Mouse (Mus musculus) hindbrain, postnatal 0 days (tissue): ENCODE data around the gene Ehd1. TPM values are rescaled to one million over a fixed set of nuclear protein-coding genes. Genes with fewer than 3 reads are reported as not detected.

ENCODE experiments used
- ATAC-seq: fragments of 200-750 bp; cut with Nextera tagmentation; 2 replicates; pipeline ENCODE4 v1.8.0; 2017; ENCODE audit warnings: mild to moderate bottlenecking, moderate TSS enrichment, moderate library complexity
- DNase-seq: peaks from one replicate; pipeline ENCODE4 v3.0.0-alpha.2; 2015; ENCODE audit warnings: low spot score
- H3K27ac ChIP-seq: fragments of 300-500 bp; sonication (generic); 2 replicates; pipeline ENCODE4 v1.5.1; 2014; ENCODE audit warnings: mild to moderate bottlenecking
- H3K27me3 ChIP-seq: fragments of 300-500 bp; sonication (generic); 2 replicates; pipeline ENCODE4 v1.6.1; 2014; ENCODE audit warnings: low read length, mixed read lengths; ENCODE audit not compliant: insufficient read depth
- H3K36me3 ChIP-seq: fragments of 300-500 bp; sonication (generic); 2 replicates; pipeline ENCODE4 v1.6.1; 2014; ENCODE audit warnings: low read length, mixed read lengths; ENCODE audit not compliant: insufficient read depth
- H3K4me1 ChIP-seq: fragments of 300-500 bp; sonication (generic); 2 replicates; pipeline ENCODE4 v1.6.1; 2014; ENCODE audit warnings: antibody characterized with exemption, low read length, mixed read lengths; ENCODE audit not compliant: insufficient read depth
- H3K4me2 ChIP-seq: fragments of 300-500 bp; sonication (generic); 2 replicates; pipeline ENCODE4 v1.6.1; 2014; ENCODE audit warnings: low read depth, mild to moderate bottlenecking, low read length, moderate library complexity, mixed read lengths
- H3K4me3 ChIP-seq: fragments of 300-500 bp; sonication (generic); 2 replicates; pipeline ENCODE4 v1.5.1; 2014; ENCODE audit warnings: low read length
- H3K9ac ChIP-seq: fragments of 300-500 bp; sonication (generic); replicated peaks from 2 replicates; pipeline ENCODE4 v1.6.1; 2014; ENCODE audit warnings: mild to moderate bottlenecking, low read length, moderate library complexity, mixed read lengths
- H3K9me3 ChIP-seq: fragments of 300-500 bp; sonication (generic); 2 replicates; pipeline ENCODE4 v1.6.1; 2016; ENCODE audit warnings: low read length, mixed read lengths
- CTCF ChIP-seq: IDR thresholded peaks from 2 replicates; pipeline ENCODE4 v1.5.1; 2016; ENCODE audit warnings: antibody characterized with exemption, control low read depth, low read depth
- WGBS: fragments of 180-500 bp; shearing (Covaris S2); extraction: QIAGEN DNeasy Blood & Tissue Kit; methylation state at CpG from one replicate; pipeline ENCODE4 v1.1.7; 2014; 5-methylcytosine and 5-hydroxymethylcytosine counted together
- polyA plus RNA-seq: library from polyadenylated mRNA; unstranded; fragments of >200 nt; fragmentation: Nextera tagmentation; extraction: Ambion mirVana; gene quantifications from 2 replicates; pipeline ENCODE4 v1.2.1, GENCODE M21; 2015
- total RNA-seq: library from RNA; depleted of rRNA; stranded (reverse); fragments of >200 nt; gene quantifications from 2 replicates; pipeline ENCODE4 v1.2.3, GENCODE M21; 2014; rRNA removed

Ehd1 gene
- 127 and 135 TPM in 2 replicates for total RNA-seq
- polyA plus RNA-seq: 76.5 and 77.5 TPM in 2 replicates

DNA sequence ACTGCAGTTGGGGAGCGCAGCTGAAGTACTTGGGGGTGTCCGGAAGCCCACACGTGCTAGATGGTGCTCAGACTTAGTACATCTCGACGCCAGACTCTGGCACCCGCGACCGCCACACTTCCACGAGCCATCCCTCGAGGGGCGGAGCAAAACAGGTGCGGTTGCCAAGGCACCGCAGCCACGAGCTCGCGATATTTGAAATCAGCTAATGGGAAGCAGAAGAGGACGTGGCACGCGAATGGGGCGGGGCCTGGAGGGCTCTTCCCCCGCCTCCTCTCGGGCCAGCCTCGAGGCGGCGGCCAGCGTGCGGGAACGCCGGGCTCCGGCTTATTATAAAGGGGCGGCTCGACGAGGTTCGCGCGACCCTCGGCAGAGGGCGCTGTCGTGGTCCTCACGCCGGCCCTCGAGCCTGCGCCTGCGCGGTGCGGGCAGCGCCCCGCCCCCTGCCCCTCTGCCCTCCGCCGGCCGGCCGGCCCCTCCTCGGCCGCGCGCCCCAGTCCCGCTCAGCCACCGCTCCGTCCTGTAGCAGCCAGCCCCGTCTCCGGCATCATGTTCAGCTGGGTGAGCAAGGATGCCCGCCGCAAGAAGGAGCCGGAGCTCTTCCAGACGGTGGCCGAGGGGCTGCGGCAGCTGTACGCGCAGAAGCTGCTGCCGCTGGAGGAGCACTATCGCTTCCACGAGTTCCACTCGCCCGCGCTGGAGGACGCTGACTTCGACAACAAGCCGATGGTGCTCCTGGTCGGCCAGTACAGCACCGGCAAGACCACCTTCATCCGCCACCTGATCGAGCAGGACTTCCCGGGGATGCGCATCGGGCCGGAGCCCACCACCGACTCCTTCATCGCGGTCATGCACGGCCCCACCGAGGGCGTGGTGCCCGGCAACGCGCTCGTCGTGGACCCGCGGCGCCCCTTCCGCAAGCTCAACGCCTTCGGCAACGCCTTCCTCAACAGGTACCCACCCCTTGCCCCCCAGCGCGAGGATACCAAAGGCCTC lies at the start of gene Ehd1:
Gene Ehd1 (plus strand): TSS at position 300 of the 996 bp plus-strand sequence.
- Histone ChIP-seq H3K36me3 (peaks cover 8% of the 10 kb centered on the region; the same call in 1 of the 2 replicates), H3K27me3 (no peaks in the 10 kb centered on the region), H3K9me3 (no peaks in the 10 kb centered on the region), H3K9ac (peak within 1 kb of the TSS; percentile 82), H3K4me3 (peak within 1 kb of the TSS; percentile 61), H3K4me1 (peaks cover 33% of the 10 kb centered on the region), H3K27ac (peak within 1 kb of the TSS; percentile 75), H3K4me2 (peak within 1 kb of the TSS; percentile 92)
- WGBS: under 1% methylated on average over 102 of the region's 106 CpGs
- peak; percentile 98 for ATAC-seq
- peak; percentile 99 for DNase-seq
- peak; percentile 24; the same call in 1 of the 2 replicates for TF ChIP-seq CTCF

DNA sequence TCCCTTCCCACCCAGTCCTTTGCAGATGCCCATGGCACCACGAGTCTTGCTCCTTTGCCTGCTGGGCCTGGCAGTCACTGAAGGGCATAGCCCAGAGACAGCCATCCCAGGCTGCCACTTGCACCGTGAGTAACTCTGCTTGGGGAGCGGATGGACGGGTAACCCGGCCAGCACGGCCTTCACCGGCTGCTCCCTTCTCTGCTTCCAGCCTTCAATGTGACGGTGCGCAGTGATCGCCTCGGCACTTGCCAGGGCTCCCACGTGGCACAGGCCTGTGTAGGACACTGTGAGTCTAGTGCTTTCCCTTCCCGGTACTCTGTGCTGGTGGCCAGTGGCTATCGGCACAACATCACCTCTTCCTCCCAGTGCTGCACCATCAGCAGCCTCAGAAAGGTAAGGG lies 49.8 kb upstream of the Ehd1 start:
- peaks cover 51% of the 10 kb centered on the region for H3K36me3 ChIP-seq
- no peaks in the 10 kb centered on the region for H3K9me3 ChIP-seq
- no peak for TF ChIP-seq CTCF
- ATAC-seq: 0 out of 2 replicates have a peak, but pooled peaks have one; percentile 13
- 91% methylated on average over 14 of the region's 14 CpGs for WGBS
- no peaks in the 10 kb centered on the region for H3K4me1 ChIP-seq
- no peaks in the 10 kb centered on the region for H3K27me3 ChIP-seq
- no peak for DNase-seq
- H3K27ac ChIP-seq: no peak overlapping the region
- no peak overlapping the region for H3K9ac ChIP-seq
- H3K4me3 ChIP-seq: no peak overlapping the region
- no peak overlapping the region for H3K4me2 ChIP-seq

DNA sequence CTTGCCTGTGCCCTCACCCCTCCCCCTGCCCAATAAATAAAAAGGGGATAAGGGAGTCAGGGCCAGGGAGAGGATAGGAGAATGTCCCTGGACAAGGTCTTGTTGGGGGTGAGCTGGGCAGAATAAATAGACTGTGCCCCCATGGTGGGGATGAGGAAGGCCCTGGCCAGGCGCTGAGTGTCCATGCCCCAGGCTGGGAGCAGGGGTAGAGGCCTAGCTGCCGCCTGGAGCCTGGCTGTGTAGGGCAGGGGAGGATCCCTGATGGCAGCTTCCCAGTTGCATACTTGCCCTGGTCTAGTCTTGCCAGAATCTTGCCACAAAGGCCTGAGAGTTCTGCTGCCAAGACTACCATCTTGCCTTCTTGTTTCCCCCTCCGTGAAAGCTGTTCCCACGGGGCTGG lies 48.7 kb upstream of the Ehd1 start:
- Histone ChIP-seq H3K4me2 (no peak overlapping the region), H3K36me3 (peaks cover 59% of the 10 kb centered on the region), H3K27ac (no peak overlapping the region), H3K9ac (no peak overlapping the region), H3K27me3 (no peaks in the 10 kb centered on the region), H3K9me3 (no peaks in the 10 kb centered on the region), H3K4me3 (no peak overlapping the region), H3K4me1 (no peaks in the 10 kb centered on the region)
- DNase-seq (peak; percentile 12), ATAC-seq (no peak)
- no peak for TF ChIP-seq CTCF
- WGBS: 81% methylated on average over 4 of the region's 4 CpGs

DNA sequence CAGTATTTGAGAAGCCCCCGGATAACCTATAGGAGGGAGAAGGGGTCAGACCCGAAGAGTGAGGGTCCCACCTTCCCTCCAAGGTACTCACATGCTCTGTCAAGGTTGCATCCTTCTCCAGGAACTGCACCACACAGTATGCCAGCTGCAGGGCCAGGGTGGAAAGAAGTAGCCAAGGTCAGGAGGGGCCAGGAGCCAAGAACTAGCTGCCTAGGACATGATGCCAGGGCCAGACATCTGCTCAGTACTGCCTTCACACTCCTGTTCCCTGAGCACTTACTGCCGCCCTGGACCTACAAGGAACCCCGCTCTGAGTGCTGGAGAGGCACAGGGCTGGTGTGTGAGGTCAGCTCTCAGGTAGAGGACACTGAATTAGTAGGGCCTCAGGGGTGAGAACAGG lies 46.1 kb upstream of the Ehd1 start:
- H3K9me3 ChIP-seq: no peaks in the 10 kb centered on the region
- H3K4me2 ChIP-seq: no peak overlapping the region
- H3K9ac ChIP-seq: no peak overlapping the region
- no peak overlapping the region for H3K27ac ChIP-seq
- H3K27me3 ChIP-seq: no peaks in the 10 kb centered on the region
- no peak for TF ChIP-seq CTCF
- DNase-seq: no peak
- H3K4me3 ChIP-seq: no peak overlapping the region
- H3K4me1 ChIP-seq: peaks cover 11% of the 10 kb centered on the region
- 91% methylated on average over 4 of the region's 4 CpGs for WGBS
- peaks cover 59% of the 10 kb centered on the region for H3K36me3 ChIP-seq
- ATAC-seq: no peak

DNA sequence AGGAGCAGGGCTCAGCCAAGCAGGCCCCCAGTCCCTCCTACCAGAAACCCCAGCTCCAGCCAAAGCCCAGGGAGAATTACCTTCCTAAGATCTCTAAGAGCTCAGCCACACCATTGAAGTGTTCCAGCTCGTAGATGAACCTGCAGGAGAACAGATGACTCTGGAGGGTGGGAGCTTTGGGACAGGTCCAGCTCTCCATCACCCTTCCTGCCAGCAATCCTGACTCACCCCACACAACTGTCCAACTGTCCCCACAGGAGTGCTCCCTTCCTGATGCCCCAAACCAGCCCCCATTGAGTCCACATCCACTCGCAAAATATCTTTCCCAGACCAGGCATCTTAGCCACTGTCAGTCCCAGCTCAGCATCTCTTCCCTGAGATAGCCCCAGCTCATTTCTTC lies 45.5 kb upstream of the Ehd1 start:
- Histone ChIP-seq H3K27ac (no peak overlapping the region), H3K9me3 (no peaks in the 10 kb centered on the region), H3K4me2 (no peak overlapping the region), H3K9ac (no peak overlapping the region), H3K4me1 (peaks cover 11% of the 10 kb centered on the region), H3K36me3 (peaks cover 59% of the 10 kb centered on the region), H3K4me3 (no peak overlapping the region), H3K27me3 (no peaks in the 10 kb centered on the region)
- WGBS: 71% methylated on average over 2 of the region's 2 CpGs
- no peak for TF ChIP-seq CTCF
- no peak for ATAC-seq
- no peak for DNase-seq

DNA sequence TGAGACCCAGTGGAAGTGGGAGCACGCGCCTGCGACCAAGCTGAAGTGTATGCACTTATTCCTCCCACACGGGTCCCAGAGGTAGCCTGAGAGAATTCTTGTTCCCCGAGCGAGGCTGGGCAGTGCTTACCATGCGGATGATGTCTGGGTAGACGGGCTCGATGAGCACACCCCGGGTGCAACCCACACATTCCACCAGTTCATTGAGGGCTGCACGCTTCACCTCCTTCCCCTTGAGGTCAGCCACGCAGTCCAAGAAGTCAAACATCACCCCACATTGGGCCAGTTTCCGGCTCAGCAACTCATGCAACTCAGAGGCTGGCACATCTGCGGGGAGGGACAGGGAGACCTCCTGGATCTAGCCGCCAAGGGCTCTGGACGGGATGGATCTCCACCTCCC lies 42.9 kb upstream of the Ehd1 start:
- DNase-seq (no peak), ATAC-seq (no peak)
- H3K4me1 ChIP-seq: peaks cover 14% of the 10 kb centered on the region
- WGBS: 82% methylated on average over 16 of the region's 16 CpGs
- peak overlapping the region; percentile 89; the same call in 1 of the 2 replicates for H3K9ac ChIP-seq
- no peak overlapping the region for H3K27ac ChIP-seq
- no peak overlapping the region for H3K4me3 ChIP-seq
- no peaks in the 10 kb centered on the region for H3K27me3 ChIP-seq
- no peak overlapping the region for H3K4me2 ChIP-seq
- H3K36me3 ChIP-seq: peaks cover 39% of the 10 kb centered on the region
- no peaks in the 10 kb centered on the region for H3K9me3 ChIP-seq
- TF ChIP-seq CTCF: no peak
